Mouse (Mus musculus): ENCODE data around the gene Gm19345.

DNA sequence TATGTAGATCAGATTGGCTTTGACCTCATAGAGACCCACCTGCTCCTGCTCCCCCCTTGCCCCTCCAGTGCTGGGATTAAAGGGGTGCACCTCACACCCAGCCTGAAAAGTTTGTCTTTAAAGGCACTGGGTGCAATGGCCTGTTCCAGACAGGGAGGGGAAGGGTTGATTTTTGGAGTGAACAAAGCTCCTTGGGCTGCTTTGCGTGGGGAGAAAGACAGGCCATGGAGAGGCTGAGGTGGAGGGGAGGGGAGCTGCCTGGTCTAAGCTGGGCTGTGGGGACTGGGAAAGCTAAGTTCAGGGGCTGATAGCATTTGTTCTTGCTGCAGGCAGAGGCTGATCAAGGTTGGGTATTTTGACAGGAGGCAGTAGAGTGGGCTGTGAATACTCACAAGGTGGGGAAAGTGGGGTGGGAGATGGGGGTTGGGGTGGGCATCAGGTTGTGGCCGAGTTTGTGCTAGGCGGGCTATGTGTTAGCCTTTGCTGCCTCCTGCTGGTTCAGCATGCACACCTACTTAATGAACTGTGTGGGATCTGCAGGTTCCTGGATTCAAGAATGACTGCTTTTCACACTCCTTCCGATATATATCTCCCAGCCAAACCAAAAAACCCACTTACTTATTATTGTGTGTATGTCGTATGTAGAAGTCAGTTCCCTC is 20.3 kb downstream of the Gm19345 start:
- TF ChIP-seq CHD2 (IDR thresholded peaks at IDR 0.05; ENCODE audit: low read depth, low read length) = no peak
- TF ChIP-seq HCFC1 (IDR thresholded peaks at IDR 0.05; ENCODE audit: borderline replicate concordance, insufficient read depth, low read length) = no peak
- peak; percentile 92 for TF ChIP-seq ZC3H11A (IDR thresholded peaks at IDR 0.05; ENCODE audit: borderline replicate concordance, low read depth, low read length)
- TF ChIP-seq ZNF384 (IDR thresholded peaks at IDR 0.05; ENCODE audit: low read depth, low read length) = no peak
